Mouse (Mus musculus) hindlimb bud, embryonic 11.5 days (tissue): Measurements from ENCODE around the gene Cyren.

Source experiments
- DNase-seq: peaks from one replicate; pipeline ENCODE4 v3.0.0-alpha.2; 2012; ENCODE audit warnings: low read depth, low spot score; ENCODE audit errors: extremely low spot score

The Cyren gene

DNA sequence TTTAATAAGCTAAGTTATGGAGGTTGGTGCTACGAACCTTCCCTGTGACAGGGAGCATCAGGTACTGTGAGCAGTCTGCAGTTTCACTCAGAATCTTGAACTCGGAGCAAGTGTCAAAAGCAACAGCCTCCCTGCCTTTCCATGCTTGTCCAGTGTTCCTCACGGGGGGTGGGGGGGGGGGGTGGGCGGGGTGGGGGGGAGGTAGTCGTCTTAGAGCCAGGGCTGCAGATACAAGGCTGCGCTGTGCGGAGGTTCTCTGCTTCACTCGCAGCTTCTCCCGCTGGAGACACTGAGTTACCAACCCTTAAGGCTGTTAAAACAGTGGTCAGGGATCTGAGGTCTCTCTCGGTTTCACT is 9.9 kb downstream of the Cyren start:
- DNase-seq = no peak

DNA sequence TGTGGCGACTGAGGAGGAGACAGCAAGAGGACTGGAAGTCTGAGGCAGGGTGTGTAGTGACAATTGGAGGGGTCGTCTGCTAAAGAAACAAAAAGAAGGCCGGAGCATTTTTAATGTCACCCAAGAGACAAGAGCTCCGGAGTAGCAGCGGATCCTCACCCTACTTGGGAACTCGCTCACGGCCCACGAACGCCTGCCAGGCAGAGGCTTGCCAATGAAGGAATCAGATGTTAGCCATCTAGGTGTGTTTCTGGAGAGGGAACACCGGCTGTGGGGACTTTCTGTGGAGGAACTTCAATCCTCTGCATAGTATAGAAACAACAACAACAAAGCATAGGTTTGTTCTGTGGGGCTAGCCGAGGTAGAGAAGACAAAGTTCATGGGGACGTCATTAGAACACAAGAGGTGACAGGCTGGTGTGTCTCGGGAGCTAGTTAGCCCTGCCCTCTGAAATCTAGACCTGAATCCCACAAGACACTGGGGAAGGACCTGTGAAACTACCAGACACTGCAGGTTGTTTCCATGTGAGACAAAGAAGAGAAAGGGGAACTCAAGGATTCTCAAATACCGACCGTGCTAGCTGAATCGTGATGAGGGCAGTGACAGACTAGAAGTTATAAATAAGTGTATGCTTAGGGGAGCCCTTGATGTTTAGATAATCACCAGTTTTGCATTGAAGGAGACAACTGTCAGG is 10.4 kb downstream of the Cyren start:
- DNase-seq = no peak

DNA sequence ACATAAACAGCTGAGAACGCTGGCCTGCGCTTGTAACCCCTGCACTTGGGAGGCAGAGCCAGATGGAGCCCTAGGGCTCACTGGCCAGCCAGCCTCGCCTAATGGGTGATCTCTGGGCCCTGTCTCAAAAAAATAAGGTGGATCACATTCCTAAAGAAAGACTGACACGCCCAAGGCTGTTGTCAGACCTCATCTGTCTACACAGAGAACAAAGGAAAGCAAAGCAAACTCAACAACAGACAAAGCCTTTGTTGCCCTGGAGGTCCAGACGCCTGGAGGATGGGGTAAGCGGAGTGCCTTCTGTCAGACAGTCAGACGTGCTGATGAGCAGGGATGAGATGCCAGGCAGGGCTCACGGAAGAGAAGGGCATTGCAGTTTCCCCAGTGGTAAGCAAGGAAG is 11.1 kb downstream of the Cyren start:
- DNase-seq = no peak

DNA sequence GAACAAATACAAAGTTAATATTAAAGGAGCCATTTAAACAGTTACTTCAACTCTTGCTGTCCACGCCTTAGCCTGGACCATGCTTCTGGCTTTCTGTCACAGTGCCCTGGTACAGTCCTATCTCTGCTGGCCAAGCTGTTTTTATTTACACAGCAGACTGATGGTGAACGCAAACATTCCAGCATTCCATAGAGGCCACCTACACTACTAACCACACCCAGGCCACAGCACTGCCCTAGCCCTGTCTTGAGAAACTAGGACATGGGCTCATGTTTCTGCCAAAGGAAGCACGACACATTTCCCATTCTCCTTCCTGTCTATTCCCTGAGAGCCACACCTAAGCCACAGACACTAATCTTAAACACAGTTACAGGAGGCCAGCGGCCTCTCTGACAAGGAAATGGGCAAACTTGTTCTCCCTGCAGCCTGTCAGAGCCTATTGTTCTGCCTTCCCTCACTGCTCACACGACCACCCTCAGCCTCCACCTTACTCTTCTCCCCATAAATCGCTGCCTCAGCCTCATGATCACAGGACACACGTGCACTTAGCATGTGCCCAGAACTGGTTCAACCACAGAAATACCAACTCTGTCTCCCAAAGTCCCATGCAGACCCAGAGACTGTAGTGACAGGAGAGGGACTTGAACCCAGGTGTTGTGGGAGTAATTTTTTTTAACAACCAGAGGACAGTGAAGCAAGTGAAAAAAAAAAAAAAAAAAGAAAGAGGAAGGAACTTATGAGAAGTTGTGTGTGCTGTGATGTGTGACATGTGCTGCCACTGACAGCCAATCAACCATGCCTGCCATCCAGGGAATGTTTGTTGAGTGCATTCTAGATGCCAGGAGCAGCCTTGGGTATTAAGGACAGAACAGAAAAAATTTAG is 11.9 kb downstream of the Cyren start:
- no peak for DNase-seq

DNA sequence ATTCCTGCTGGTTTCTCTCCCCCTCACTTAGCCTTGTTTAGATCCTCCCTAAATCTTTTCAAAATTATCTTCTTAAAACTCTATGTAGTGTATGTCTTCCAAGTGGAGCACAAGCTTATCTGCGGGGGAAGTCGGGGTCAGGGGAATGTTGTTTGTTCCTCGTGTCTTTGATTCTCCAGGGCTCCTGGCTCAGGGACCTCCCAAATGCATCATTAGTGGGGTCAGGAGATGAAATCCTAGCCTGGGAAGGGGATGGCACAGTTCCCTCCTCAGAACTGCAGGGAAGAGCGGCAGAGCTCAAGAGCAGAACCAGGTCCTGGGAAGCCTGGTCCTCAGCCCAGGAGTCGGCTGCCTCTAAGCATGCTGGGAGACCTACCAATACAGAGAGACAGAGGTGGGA is 12.6 kb downstream of the Cyren start:
- no peak for DNase-seq

DNA sequence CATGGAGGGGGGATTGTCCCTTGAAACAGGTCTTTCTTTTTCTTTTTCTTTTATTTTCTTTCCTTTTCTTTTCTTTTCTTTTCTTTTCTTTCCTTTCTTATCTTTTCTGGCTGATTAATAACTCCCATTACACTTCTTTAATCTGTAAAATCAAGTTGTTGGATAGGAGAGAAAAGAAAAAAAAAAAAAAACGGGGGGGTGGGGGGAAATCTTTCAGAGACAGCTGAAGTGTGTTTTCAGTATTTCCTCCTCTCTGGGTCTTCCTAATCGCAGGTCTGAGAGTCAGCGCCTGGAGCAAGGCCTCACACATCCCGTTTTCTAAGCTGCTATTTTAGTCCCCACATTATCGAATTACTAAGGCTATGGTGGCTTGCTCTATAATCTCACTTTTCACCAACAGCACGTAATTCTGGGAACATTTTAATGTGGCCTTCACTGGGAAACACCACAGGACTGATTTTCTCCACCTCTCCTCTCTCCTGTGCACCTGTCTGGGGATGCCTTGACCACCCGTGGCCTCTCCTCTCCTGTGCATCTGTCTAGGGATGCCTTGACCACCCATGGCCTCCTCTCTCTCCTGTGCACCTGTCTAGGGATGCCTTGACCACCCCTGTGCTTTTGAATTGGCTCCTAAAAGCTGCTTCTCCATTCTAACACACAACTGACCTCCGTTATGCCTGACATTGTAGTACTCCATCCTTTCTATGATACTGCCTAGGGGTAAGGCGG is 13.9 kb downstream of the Cyren start:
- no peak for DNase-seq

DNA sequence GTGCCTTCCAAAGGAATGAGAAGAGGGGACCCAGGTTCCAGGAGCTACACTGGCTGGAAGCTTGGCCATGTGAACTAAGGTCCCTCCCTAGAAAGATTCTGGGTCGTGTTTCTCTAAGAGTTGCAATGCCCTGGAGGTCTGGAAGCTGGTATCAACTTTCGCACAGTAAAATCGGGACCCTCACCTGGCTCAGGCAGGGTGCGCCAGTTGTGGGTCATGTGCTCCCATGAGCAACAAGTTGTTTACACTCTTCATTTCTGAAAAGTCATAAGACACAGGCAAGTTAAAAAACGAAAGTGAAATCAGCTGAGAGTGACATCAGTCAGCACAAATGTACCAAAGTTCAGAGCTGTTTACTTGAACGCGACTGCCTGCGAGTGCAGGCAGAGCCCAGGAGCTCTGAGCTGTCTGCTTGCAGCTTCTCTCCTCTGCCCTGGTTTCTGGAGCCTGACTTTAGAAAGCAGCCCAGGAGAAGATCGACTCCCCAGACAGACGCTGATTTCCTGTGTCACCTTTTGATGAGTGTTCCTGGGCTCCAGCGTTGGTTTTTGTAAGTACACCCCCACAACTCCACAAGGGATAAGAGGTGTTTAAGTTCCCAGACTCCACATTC is 15.0 kb downstream of the Cyren start, which contains the start of gene Tmem140:
Gene Tmem140, plus strand, starts transcription at position 356 of the 613 bp plus-strand sequence.
- DNase-seq = no peak

DNA sequence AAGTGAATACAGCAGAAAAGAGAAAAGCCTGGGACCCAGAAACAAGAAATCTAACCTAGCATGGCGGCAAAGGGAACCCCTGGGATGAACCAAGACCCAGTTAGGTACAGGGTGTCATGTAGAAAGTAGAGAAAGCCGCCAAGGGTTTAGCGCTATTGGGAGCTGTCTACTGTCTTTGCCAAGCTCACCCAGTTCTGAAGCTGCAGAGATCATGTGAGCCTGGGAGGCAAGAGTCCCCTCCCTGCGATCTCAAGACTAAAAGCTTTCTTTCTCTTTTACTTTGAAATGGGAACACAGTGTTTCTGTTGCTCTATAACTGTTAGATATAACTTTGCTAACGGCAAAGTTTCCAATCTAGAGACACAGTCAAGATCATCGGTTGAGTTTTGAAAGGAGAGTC is 15.5 kb downstream of the Cyren start:
- no peak for DNase-seq

DNA sequence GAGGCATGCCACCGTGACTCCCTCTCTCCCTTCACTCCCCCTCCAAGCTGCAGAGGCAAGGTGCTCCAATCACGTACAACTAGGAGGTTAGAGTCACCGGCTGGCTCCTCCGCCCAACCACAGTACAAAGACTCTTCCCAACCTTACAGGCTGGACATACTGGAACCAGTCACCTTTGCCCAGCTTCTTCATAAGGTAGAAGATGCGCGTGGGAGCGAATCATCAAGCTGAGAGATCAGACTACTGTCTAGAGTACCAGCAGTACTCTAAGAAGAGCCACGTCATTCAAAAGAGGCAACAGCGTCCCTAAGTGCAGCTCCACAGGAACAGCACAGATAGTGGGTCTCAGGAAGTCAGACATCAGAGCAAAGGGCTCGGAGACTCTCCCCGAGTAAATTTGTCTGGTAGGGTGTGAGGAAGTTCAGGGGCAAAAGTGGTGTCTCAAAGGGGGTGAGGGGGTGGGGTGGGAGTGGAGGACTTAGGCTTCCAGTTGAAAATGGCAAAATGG is 16.3 kb downstream of the Cyren start:
- no peak for DNase-seq

DNA sequence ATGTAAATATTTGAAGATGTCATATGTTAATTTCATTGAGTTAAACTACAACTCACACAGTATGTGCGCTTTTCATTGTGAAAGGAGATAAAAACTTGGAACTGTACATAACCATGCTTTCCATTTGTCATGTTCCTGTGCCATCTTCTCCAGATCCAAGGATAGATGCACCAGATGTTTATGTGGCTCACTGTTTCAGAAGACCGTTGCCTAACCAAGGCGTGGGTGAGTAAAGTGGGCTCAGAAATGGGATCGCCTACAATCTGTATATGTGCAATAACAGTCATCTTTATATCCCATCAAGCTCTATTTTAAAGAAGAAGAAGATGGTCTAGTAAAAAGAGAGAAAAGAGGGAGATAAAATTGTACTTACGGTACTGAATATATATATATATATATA is 45.5 kb downstream of the Cyren start:
- no peak for DNase-seq

DNA sequence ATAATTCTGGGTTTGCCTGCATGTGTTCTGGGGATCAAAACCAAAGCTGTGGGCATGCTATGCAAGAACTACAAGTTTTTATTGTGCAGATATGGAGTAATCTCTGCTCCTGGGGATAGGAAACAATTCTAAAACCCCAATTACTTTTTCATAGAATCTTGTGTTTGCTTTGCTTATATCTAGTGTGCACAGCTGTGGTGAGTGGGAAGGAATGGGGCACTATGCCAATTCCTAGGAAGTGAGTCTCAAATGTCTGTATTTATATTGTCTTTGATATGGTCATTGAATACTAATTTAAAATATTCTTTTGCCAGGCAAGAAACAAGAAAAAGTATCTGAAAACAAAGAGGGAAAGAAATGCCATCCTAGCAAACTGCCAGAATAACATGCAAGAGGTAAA is 53.5 kb downstream of the Cyren start:
- no peak for DNase-seq
